Mouse (Mus musculus) G1E (cell line): ENCODE results near the gene Cux1.

ENCODE experiments used
- CTCF ChIP-seq: IDR thresholded peaks from 2 replicates; pipeline ENCODE4 v1.5.1; 2012; ENCODE audit warnings: low read depth, low read length, inconsistent platforms, mixed read lengths
- GATA1 ChIP-seq: IDR thresholded peaks from 2 replicates; pipeline ENCODE4 v1.6.1; 2012; ENCODE audit warnings: borderline replicate concordance, low read length, inconsistent platforms, mixed read lengths
- TAL1 ChIP-seq: conservative IDR thresholded peaks from 2 replicates; pipeline ENCODE4 v1.6.1; 2012; ENCODE audit warnings: low read depth, low read length, inconsistent platforms, mixed read lengths

- TF ChIP-seq CTCF (no peak), TAL1 (no peak), GATA1 (no peak)
Observed at GRCm38 (mm10) chr5:136417891-136418290, 149.4 kb downstream of the Cux1 start.
